Mouse (Mus musculus) kidney, embryonic 16.5 days (tissue): Measurements from ENCODE around the gene Snd1. TPM values are rescaled to one million over a fixed set of nuclear protein-coding genes. Genes with fewer than 3 reads are reported as not detected.

Source experiments
- ATAC-seq: fragments of 200-750 bp; cut with Nextera tagmentation; 2 replicates; pipeline ENCODE4 v1.8.0; 2017; ENCODE audit warnings: moderate TSS enrichment; ENCODE audit not compliant: low FRiP score, low TSS enrichment
- H3K27ac ChIP-seq: fragments of 300-500 bp; sonication (generic); 2 replicates; pipeline ENCODE4 v1.5.1; 2014; ENCODE audit warnings: low read length
- H3K27me3 ChIP-seq: fragments of 300-500 bp; sonication (generic); 2 replicates; pipeline ENCODE4 v1.6.1; 2014; ENCODE audit warnings: low read length, control low read depth, mixed read lengths; ENCODE audit not compliant: insufficient read depth
- H3K36me3 ChIP-seq: fragments of 300-500 bp; sonication (generic); 2 replicates; pipeline ENCODE4 v1.6.1; 2014; ENCODE audit warnings: low read length, control low read depth, mixed read lengths; ENCODE audit not compliant: insufficient read depth
- H3K4me1 ChIP-seq: fragments of 300-500 bp; sonication (generic); 2 replicates; pipeline ENCODE4 v1.6.1; 2014; ENCODE audit warnings: low read length, control low read depth, mixed read lengths; ENCODE audit not compliant: insufficient read depth
- H3K4me2 ChIP-seq: fragments of 300-500 bp; sonication (generic); replicated peaks from 2 replicates; pipeline ENCODE4 v1.6.1; 2014; ENCODE audit warnings: low read depth, low read length
- H3K4me3 ChIP-seq: fragments of 300-500 bp; sonication (generic); 2 replicates; pipeline ENCODE4 v1.5.1; 2014; ENCODE audit warnings: mild to moderate bottlenecking, low read length
- H3K9ac ChIP-seq: fragments of 300-500 bp; sonication (generic); replicated peaks from 2 replicates; pipeline ENCODE4 v1.6.1; 2014; ENCODE audit warnings: low read length
- H3K9me3 ChIP-seq: fragments of 300-500 bp; sonication (generic); 2 replicates; pipeline ENCODE4 v1.6.1; 2016; ENCODE audit warnings: low read length, control low read depth
- WGBS: fragments of 180-500 bp; shearing (Covaris S2); extraction: QIAGEN DNeasy Blood & Tissue Kit; methylation state at CpG from one replicate; pipeline ENCODE4 v1.1.7; 2014; 5-methylcytosine and 5-hydroxymethylcytosine counted together
- polyA plus RNA-seq: library from polyadenylated mRNA; unstranded; fragments of >200 nt; fragmentation: Nextera tagmentation; extraction: Ambion mirVana; gene quantifications from 2 replicates; pipeline ENCODE4 v1.2.1, GENCODE M21; 2015

Snd1 gene
- polyA plus RNA-seq, 1 experiment from 2014 or later = 136 TPM

DNA sequence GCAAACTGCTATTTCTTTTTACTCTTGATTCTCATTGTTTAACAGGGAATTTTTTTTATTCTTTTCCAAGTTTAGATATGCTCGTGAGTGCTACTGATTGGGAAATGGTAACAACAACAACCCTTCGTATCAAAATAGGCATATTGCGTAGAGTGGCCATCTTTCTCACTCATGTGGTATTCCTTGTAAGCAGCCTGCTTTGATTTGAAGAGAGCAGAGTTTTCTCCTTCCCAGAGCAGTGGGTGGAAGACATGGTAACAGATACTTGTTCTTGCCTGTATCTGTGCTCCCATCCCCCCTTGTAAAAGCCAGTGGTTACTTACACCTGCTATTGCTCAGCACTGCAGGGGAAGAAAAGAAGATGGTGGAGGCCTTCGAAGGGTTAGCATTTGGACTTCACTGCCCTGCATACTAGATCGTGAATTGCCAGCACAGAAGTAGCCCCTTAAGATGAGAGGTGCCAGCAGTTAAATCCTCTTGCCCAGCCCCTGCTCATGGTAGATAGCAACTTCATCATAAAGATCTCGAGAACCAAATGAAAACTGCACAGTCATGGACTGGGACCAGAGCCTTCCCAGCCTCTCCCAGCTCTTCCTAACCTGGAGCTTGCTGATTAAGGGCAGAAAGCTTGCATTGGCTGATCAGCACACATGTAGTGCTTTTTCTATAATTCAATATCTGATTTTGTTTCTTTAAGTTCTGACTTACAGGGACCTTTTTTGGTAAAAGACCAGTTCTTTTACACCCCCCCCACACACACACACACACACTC is 279.4 kb downstream of the Snd1 start:
- Histone ChIP-seq H3K4me2 (no peak overlapping the region), H3K4me3 (no peak overlapping the region), H3K27me3 (no peaks in the 10 kb centered on the region), H3K9me3 (no peaks in the 10 kb centered on the region), H3K36me3 (no peaks in the 10 kb centered on the region), H3K27ac (no peak overlapping the region), H3K4me1 (peaks cover 13% of the 10 kb centered on the region; the same call in 1 of the 2 replicates), H3K9ac (no peak overlapping the region)
- 89% methylated on average over 6 of the region's 6 CpGs for WGBS
- ATAC-seq = no peak

GRCm38 (mm10) chr6:28756306-28757018 is 281.5 kb downstream of the Snd1 start:
- WGBS = 72% methylated on average over 10 of the region's 10 CpGs
- H3K27ac ChIP-seq = peak overlapping the region; percentile 13; the same call in 1 of the 2 replicates
- H3K4me2 ChIP-seq = no peak overlapping the region
- H3K27me3 ChIP-seq = no peaks in the 10 kb centered on the region
- no peaks in the 10 kb centered on the region for H3K36me3 ChIP-seq
- H3K9ac ChIP-seq = no peak overlapping the region
- H3K4me3 ChIP-seq = no peak overlapping the region
- no peaks in the 10 kb centered on the region for H3K9me3 ChIP-seq
- peaks cover 8% of the 10 kb centered on the region for H3K4me1 ChIP-seq
- no peak; the same call in 1 of the 2 replicates for ATAC-seq

DNA sequence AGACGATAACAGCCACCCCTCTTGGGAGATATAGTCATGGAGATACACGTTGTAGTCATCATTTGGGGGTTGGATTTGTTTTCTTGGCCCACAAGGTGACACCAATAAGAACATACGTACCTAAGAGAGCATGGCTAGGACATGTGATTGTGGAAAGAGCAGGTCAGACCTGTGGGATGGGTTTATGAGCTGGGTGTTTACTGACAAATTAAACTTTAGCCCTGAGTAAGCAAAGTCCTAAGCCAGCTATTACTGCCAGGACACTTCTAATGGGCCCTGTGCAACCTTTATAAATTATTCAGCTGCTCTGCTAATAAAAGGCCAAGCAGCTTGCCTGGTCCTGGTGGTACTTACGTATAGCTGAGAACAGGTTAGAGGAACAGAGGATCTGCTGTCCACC is 283.4 kb downstream of the Snd1 start:
- Histone ChIP-seq H3K4me1 (peaks cover 12% of the 10 kb centered on the region), H3K9ac (no peak overlapping the region), H3K36me3 (no peaks in the 10 kb centered on the region), H3K27me3 (no peaks in the 10 kb centered on the region), H3K4me3 (no peak overlapping the region), H3K4me2 (no peak overlapping the region), H3K27ac (no peak overlapping the region; the same call in 1 of the 2 replicates), H3K9me3 (no peaks in the 10 kb centered on the region)
- no peak for ATAC-seq
- 61% methylated on average over 4 of the region's 4 CpGs for WGBS

- Histone ChIP-seq H3K36me3 (no peaks in the 10 kb centered on the region), H3K27ac (no peak overlapping the region), H3K27me3 (no peaks in the 10 kb centered on the region), H3K4me2 (no peak overlapping the region), H3K4me3 (no peak overlapping the region), H3K9ac (no peak overlapping the region), H3K4me1 (peaks cover 20% of the 10 kb centered on the region), H3K9me3 (no peaks in the 10 kb centered on the region)
- ATAC-seq = no peak
- WGBS = 36% methylated on average over 3 of the region's 3 CpGs
Observed at GRCm38 (mm10) chr6:28761728-28762127, 286.8 kb downstream of the Snd1 start.

GRCm38 (mm10) chr6:28762132-28762775 is 287.3 kb downstream of the Snd1 start:
- Histone ChIP-seq H3K4me1 (peaks cover 20% of the 10 kb centered on the region), H3K4me3 (no peak overlapping the region), H3K9ac (no peak overlapping the region), H3K27me3 (no peaks in the 10 kb centered on the region), H3K9me3 (no peaks in the 10 kb centered on the region), H3K4me2 (no peak overlapping the region), H3K27ac (no peak overlapping the region), H3K36me3 (no peaks in the 10 kb centered on the region)
- 38% methylated on average over 5 of the region's 5 CpGs for WGBS
- no peak for ATAC-seq

DNA sequence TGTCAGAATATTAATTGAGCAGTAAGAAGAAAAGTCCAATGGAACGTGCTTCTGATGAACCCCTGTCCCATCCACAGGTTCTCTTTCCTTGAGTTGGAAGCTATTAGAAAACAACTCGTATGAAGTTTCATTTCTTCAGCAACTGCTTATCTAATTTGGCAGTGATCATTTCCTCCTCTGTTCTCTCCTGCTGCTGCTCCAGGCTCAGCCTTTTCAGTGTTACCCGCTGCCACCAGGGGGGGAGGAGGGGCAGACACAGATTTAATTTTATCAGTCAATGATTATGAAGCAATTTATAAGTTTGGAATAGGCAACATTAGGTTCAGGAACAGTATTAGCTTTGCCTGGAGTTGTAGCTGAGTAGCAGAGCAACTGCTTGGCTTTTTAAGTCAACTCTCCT is 291.7 kb downstream of the Snd1 start:
- Histone ChIP-seq H3K27ac (no peak overlapping the region), H3K36me3 (peaks cover 8% of the 10 kb centered on the region; the same call in 1 of the 2 replicates), H3K4me2 (no peak overlapping the region), H3K27me3 (no peaks in the 10 kb centered on the region), H3K9me3 (no peaks in the 10 kb centered on the region), H3K4me1 (0 out of 2 replicates have a peak, but pooled peaks cover 13% of the 10 kb centered on the region), H3K4me3 (no peak overlapping the region), H3K9ac (no peak overlapping the region)
- WGBS = 82% methylated on average over 3 of the region's 3 CpGs
- ATAC-seq = no peak

GRCm38 (mm10) chr6:28767891-28768481 is 293.0 kb downstream of the Snd1 start:
- Histone ChIP-seq H3K4me3 (no peak overlapping the region), H3K27me3 (no peaks in the 10 kb centered on the region), H3K9ac (no peak overlapping the region), H3K4me1 (0 out of 2 replicates have a peak, but pooled peaks cover 8% of the 10 kb centered on the region), H3K36me3 (peaks cover 8% of the 10 kb centered on the region; the same call in 1 of the 2 replicates), H3K27ac (no peak overlapping the region), H3K9me3 (no peaks in the 10 kb centered on the region), H3K4me2 (no peak overlapping the region)
- 51% methylated on average over 6 of the region's 6 CpGs for WGBS
- no peak for ATAC-seq

GRCm38 (mm10) chr6:28771331-28771730 is 296.4 kb downstream of the Snd1 start:
- Histone ChIP-seq H3K27ac (no peak overlapping the region), H3K9ac (no peak overlapping the region), H3K4me3 (no peak overlapping the region), H3K9me3 (no peaks in the 10 kb centered on the region), H3K4me2 (no peak overlapping the region), H3K36me3 (peaks cover 8% of the 10 kb centered on the region; the same call in 1 of the 2 replicates), H3K27me3 (no peaks in the 10 kb centered on the region), H3K4me1 (0 out of 2 replicates have a peak, but pooled peaks cover 2% of the 10 kb centered on the region)
- no peak for ATAC-seq
- WGBS = 53% methylated on average over 2 of the region's 2 CpGs

DNA sequence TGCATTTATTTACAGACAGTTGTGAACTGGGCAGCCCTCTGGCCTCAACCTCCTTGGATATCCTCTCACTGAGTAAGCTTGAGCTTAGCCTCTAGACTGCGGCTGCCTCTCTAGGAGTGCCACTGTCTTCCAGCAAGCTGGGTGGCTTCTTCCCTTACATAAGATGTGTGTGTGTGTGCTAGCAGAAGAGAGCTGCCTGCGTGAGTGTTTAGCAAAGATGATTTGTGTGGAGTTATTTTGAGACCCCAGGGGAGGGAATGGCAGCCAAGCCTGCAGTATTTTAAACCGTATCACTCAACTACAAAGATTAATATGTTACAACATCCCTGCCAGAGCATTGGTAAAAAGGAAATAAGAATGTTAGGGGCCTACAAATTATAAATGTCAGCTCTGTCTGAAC is 306.8 kb downstream of the Snd1 start:
- no peaks in the 10 kb centered on the region for H3K27me3 ChIP-seq
- no peaks in the 10 kb centered on the region for H3K36me3 ChIP-seq
- no peak overlapping the region for H3K9ac ChIP-seq
- H3K27ac ChIP-seq = no peak overlapping the region
- H3K9me3 ChIP-seq = no peaks in the 10 kb centered on the region
- peaks cover 10% of the 10 kb centered on the region; the same call in 1 of the 2 replicates for H3K4me1 ChIP-seq
- H3K4me3 ChIP-seq = no peak overlapping the region
- no peak overlapping the region for H3K4me2 ChIP-seq
- 43% methylated on average over 3 of the region's 3 CpGs for WGBS
- peak; percentile 54; the same call in 1 of the 2 replicates for ATAC-seq
